Mouse (Mus musculus): ENCODE measurements around the gene Lgals4.

- TF ChIP-seq CTCF (IDR thresholded peaks at IDR 0.05; ENCODE audit: low read depth) (no peak; the same call in 1 of the 2 replicates), EP300 (IDR thresholded peaks at IDR 0.05; ENCODE audit: low read depth) (no peak)
These were observed 7.3 kb upstream of the Lgals4 start for GRCm38 (mm10) chr7:28826402-28826772.
